Mouse (Mus musculus) C2C12 (cell line): ENCODE results near the gene Slc25a31.

Source experiments
- CEBPB ChIP-seq: IDR thresholded peaks from one replicate; pipeline ENCODE4 v1.6.1; 2011; ENCODE audit warnings: low read depth, mild to moderate bottlenecking, control low read depth, moderate library complexity
- CTCF ChIP-seq: IDR thresholded peaks from one replicate; pipeline ENCODE4 v1.5.1; 2011; ENCODE audit not compliant: control insufficient read depth, insufficient read depth, insufficient read length
- FOSL1 ChIP-seq: IDR thresholded peaks from one replicate; pipeline ENCODE4 v1.8.0; 2011; ENCODE audit warnings: mild to moderate bottlenecking, low read length; ENCODE audit not compliant: poor library complexity, insufficient read depth, severe bottlenecking
- MAX ChIP-seq: IDR thresholded peaks from one replicate; pipeline ENCODE4 v1.6.1; 2011; ENCODE audit warnings: mild to moderate bottlenecking, control low read depth
- MYOG ChIP-seq: IDR thresholded peaks from one replicate; pipeline ENCODE4 v1.6.1; 2011; ENCODE audit not compliant: control insufficient read depth, insufficient read length; ENCODE audit errors: extremely low read depth

GRCm38 (mm10) chr3:40686836-40687235 lies 21.8 kb upstream of the Slc25a31 start:
- no peak for TF ChIP-seq CTCF
- no peak for TF ChIP-seq MAX
- TF ChIP-seq CEBPB = no peak
- TF ChIP-seq FOSL1 = no peak
- TF ChIP-seq MYOG = no peak
